Mouse (Mus musculus): ENCODE measurements at regions not wholly inside any gene's neighbourhood (a gene's known extent, or its start where the extent isn't known, plus 50 kb on each side); places are given as distances from the start of the nearest gene placed in this dataset.
"Not testable (repeated sequence)": the region's sequence is repeated elsewhere in the genome, so short reads cannot be mapped to it uniquely, and the experiment has no call there.

DNA sequence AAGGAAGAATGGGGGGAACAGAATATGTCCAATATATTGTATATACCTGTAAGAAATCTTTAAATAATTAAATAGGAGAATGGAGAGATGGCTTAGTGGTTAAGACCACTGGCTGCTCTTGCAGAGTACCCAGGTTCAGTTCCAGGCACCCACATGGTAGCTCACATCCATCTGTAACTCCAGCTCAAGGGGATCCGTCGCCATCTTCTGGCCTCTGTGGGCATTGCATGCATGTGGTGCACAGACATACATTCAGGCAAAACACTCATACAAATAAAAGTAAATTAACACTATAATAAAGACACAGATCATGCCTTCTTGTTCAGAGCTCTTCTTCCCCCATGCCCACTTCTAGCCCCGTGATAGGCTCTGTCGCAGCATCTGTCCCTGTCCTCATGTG, 132.0 kb downstream of the Tomm20 start:
- no peak for ATAC-seq (replicated peaks; ENCODE audit: low read depth, poor library complexity, severe bottlenecking)

DNA sequence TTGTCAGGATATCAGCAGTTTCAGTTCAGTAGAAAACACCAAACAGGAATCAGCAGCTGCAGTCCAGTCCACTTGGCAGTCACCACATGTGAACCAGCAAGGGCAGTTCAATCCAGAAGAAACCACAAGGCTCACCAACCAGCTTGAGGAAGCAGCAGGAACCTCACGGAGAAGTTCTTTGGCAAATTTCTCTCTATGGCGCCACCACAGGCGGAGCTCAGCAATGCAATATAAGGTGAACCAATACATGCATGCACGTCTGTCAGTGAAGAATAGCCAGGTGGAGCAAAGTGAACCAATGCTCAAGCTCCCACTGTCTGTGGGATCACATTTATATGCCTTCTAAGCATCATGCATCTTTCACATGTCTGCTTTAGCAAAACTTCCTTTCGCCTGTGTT, 132.9 kb downstream of the Tomm20 start:
- no peak for ATAC-seq (replicated peaks; ENCODE audit: low read depth, poor library complexity, severe bottlenecking)

DNA sequence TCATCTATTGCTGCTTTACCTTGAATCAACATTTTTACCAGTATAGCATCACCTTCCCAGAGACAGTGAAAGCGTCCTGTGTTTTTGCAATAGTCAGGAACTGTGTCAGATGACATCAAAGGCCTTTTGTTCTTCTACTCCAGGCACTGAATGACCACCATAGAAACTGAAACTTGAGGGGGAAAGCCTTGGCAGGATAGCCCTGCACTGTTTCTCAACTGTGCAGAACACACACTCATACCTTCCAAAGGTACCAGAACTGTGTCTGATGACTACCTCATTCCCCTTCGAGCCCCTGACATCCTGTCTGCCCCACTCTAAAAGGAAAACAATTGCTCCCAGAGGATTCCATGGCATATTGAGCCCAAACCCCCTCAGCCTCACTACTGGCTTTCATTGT, 134.3 kb downstream of the Tomm20 start:
- not testable (repeated sequence) for ATAC-seq (replicated peaks; ENCODE audit: low read depth, poor library complexity, severe bottlenecking)

DNA sequence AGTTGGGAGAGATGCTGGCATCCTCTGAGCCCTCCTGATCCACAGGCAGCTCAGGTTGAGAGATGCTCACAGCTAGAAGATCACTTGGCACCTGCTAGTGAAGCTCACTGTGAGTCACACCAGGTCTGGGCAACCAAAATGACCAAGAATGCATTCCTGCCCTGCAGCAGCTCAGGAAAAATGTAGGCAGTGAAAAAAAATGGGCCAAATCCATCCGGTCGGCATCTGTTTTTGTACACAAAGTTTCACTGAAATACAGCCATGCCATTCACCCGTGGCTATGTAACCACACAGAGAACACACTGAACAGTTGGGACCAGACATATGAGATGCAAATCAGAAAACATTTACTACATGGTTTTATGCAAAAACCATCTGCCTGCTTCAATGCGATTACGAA, 135.1 kb downstream of the Tomm20 start:
- ATAC-seq (replicated peaks; ENCODE audit: low read depth, poor library complexity, severe bottlenecking): no peak

DNA sequence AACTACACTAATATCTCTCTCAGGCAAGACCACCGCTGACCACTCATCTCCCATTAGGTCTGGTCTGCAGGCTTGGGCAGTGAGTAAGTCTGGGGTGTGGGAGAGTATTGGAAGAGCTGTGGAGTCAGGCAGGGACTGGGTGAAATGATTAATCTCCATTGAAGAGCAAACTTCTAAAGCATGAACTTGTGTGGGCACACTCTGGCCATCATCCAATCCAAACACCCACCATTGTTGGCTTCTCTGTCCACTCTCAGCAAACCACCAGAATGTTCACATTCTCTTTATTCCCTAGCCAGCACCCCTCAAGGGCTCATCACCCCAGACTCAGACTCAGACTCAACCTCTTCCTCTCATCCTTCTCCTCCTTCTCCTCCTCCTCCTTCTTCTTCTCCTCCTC, 136.3 kb downstream of the Tomm20 start:
- no peak for ATAC-seq (replicated peaks; ENCODE audit: low read depth, poor library complexity, severe bottlenecking)

DNA sequence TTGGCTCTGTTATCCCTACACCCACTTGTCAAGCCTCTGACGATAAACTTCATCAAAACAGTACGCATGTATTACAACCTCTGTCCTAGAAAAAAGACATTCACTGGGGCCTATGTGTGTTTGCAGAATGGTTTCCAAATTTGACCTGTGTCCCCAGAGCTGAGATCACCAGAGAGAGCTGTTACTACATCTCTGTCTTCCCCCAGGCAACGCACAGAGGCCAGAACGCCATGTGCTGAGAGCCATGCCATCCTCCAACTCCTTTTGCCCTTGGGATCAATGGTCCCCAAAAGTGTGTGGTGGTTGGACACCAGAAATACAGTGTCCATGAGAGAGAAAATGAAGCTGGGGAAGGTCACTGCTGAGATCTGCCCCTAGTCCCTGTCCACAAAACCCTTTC, 137.1 kb downstream of the Tomm20 start:
- ATAC-seq (replicated peaks; ENCODE audit: low read depth, poor library complexity, severe bottlenecking): no peak

DNA sequence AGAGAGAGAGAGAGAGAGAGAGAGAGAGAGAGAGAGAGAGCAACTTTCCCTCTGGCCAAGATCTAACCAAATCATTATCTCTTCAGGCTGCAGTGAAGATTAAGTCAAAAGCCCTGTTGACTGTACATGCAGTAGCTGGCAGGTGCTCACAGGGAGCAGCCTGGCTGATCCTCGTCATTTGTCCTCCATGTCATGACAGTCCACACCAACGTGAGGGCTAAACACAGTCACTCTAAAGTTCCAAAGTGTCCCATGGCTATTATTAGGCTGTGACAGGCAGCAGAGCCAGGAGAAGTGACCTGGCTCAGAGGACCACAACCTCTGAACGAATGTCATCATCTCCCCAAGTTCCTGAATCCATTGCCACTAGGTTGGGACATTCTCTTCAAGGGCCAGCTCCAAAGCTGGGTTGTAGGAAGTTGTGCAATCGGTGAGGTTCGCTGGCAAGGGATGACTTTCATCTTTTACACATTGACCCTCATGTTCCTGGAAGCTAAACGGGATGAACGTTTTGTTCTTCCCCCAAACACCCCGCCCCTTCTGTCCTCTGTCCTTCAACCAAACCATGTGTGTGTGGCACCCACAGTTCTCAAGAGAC, 138.4 kb downstream of the Tomm20 start:
- peak; percentile 59 for ATAC-seq (replicated peaks; ENCODE audit: low read depth, poor library complexity, severe bottlenecking)

DNA sequence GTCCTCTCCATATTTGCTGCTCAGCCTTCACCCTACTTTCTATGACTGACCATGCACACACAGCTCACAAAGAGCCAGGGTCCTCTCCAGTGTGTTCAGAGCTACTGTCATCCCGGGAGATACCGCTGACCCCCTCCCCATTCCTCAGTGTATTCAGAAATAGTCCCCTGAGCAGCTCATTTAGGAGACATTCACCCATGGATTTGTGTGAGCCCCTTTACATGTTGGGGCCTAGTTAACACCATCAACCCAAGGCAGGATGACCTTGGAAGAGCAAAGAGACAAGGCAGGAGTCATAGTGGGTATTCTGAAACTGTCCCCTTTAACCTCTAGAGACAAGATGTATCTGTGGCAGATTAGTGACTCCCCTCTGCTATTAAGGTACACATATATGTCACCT, 139.1 kb downstream of the Tomm20 start:
- ATAC-seq (replicated peaks; ENCODE audit: low read depth, poor library complexity, severe bottlenecking): no peak

DNA sequence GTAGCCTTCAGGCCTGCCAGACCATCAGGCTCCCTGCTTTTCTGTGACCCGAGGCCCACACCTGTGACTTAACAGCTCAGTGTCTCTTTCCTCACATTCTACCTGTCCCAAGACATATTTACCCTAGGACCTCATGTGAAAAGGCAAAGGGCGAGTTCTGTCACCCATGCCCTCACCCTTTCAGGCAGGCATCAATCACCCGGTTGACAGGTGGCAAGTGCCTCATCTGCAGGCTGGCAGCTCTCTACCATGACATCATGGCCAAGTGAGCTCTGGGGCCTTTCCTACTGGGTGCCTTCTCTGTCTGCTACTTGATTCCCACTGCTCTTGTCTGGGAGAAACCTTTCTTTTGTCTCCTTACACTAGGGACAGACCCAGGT, 139.5 kb downstream of the Tomm20 start:
- no peak for ATAC-seq (replicated peaks; ENCODE audit: low read depth, poor library complexity, severe bottlenecking)

DNA sequence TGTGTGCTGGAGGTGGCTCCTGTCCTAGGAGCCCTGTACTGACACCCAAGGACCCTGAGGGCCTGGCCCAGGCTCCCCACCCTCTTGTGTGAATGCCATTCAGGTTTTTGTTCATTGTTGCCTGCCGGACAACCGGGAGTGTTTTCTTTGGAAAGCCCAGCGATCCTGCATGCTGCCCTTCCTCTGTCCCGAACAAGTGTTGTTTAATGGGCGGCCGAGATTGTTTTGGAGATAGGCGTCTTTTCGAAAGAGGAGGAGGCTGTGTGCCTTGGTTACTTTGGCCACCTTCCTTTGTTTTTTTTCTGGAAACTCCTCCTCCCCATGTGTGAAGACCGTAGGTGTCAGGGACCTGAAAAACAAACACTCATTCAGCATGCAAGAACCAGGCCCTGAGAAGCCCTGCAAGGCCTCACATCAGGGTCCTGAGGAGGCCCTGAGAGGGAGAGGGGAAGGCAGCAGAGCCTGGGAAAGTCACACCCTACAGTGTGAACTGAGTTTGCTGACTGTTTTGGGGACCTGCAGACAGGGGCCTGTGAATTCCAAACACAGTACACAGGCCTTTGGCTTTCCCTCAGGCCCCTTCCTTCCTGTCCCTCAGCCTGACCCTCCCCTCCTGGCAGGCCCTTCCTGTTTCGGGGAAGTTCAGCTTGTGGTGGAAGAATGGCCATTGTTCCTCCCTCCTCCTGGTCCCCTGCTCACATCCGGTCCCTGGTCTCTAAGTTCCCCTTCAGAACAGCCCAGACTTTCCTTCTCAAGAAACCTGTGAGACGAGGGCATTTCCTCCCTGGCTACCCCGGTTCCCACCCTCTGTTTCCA, 140.1 kb downstream of the Tomm20 start:
- ATAC-seq (replicated peaks; ENCODE audit: low read depth, poor library complexity, severe bottlenecking): peak; percentile 61

DNA sequence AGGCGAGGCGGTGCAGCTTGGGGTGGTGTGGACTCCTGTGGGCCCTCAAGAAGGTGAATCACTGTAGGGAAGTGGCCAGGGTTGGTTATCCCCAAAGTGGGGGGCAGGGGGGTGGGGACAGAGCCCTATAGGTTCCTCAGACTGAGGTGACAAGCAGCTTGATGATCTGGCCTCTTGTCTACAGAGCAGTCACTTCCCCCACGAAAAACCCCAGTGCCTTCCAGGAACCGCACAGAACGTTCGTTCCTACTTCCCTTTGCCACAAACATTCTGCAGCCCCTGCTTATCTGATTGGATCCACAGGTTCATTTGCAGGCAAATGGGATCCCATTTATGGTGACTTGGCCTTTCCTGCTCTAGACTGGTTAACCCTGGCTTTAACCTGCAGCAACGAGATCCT, 141.5 kb downstream of the Tomm20 start:
- peak; percentile 59 for ATAC-seq (replicated peaks; ENCODE audit: low read depth, poor library complexity, severe bottlenecking)

DNA sequence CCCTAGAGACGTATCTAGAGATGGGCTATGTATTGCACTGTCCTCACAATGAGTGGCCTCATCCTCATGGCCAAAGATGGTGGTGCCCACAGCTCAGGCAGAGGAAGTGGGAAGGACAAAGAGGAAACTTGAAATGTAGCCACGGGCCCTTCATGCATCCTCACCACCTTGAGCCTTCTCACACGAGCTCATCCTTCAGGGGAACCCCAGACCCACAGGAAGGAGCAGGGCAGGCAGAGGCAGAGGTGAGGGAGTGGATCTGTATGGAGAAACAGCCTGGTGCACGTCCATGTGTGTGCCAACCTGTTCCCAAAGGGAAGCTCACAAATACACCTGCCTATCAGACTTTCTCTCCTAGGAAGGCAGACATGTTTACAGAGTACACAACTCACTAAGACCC, 143.0 kb downstream of the Tomm20 start:
- no peak for ATAC-seq (replicated peaks; ENCODE audit: low read depth, poor library complexity, severe bottlenecking)

DNA sequence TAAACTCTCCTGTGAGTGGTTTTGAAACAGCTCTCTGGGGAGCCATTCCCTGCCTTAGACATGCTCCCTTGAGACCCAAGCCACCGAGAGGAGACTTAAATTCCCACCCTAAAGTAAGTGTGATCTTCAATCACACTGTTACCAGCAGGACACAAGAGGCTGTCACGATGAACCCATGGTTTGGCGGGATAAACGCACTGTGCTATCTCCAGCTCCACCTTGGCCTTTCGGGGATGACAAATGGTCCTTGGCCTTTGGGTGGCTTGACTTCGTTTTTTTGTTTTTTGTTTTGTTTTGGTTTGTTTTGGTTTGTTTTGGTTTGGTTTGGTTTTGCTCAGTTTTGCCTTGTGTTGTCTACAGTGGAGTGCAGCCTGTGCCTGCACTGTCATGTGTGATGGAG, 144.7 kb downstream of the Tomm20 start:
- ATAC-seq (replicated peaks; ENCODE audit: low read depth, poor library complexity, severe bottlenecking): no peak

DNA sequence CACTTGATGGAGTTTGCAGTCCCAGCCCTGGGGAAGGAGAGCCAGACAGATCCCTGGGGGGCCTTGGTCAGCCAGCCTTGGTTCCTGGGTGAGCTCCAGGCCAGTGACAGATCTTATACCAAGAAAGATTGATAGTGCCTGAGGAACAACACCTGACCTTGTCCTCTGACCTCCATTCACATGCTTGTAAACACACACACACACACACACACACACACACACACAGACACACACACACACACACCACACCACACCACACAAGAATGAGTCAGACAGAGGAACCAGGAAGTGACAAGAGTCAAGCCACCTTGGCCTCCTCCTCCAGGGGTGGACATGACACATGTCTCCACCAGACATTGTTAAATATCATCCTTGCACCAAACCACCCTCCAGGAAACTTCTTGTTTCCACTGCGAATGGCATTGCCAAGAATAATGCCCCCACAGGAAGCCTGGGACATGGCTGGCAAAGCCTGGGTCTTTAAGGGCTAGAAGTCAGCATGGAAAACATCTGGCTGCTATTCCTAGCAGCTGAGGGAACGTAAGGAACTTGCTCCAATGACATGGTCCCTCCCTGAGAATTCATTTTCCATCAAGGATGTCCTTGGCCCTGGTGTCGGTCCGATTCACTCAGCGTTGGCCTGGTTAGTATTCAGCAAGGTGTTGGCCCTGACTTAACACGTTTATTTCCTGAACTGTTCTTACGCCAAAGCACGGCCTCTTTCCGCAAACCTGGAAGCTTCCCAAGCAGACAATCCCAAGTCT, 147.9 kb downstream of the Tomm20 start:
- ATAC-seq (replicated peaks; ENCODE audit: low read depth, poor library complexity, severe bottlenecking): peak; percentile 62

DNA sequence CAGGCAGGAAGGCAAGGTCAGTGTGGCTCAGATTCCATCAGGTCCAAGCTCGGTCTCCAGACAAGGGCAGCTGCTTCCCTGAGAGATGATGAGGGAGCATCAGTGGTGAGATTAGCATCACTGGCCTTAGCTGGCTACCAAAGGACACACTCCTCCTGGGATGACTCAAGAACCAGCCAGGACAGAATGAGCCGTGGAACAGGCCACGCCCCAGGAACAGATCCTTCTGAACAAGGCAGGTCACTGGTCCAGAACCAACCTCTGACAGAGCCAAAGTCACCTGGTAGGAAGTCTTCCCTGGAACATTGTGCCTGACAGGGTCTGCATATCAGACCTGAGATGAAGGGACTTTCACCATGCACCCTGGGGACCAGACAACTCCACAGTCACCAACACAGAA, 152.0 kb downstream of the Tomm20 start:
- ATAC-seq (replicated peaks; ENCODE audit: low read depth, poor library complexity, severe bottlenecking): 0 out of 2 replicates have a peak, but pooled peaks have one; percentile 7

DNA sequence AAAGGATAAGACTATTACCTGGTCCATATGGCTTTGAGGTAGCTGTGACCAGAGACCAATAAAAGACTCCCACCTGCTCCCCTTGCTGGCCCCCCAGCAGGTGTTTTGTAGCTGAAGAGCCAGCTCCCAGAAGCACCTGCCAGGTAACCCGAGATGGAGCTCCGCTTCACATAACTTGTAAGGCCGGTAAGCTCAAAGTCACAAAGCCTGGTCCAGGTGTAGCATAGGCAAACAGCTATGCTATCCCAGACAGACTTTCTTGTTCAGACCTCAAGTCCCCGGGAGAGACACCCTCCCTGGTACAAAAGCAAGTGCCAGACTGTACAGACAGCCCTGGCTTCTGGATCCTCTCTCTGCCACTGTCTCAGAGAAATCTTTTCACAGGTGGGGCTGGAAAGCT, 154.6 kb downstream of the Tomm20 start:
- no peak for ATAC-seq (replicated peaks; ENCODE audit: low read depth, poor library complexity, severe bottlenecking)

DNA sequence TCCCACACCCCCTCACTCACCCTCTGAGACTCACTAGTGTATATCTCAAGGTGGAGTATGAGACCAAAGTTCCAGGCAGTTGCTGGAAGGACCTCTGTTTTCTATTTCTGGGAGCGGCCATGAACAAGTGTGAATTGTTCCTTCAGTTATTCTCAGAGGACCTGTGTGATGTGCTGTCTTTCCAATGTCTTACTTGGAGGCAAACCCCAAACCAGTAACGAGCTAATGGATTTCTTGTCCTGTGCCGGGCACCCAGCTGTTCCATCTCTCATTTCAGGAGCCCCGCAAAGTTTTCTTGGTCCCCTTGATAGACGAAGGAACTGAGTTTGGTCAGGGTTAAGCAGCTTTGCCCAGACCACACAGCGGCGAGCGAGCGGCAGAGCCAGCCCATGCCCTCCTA, 155.4 kb downstream of the Tomm20 start:
- no peak for ATAC-seq (replicated peaks; ENCODE audit: low read depth, poor library complexity, severe bottlenecking)

DNA sequence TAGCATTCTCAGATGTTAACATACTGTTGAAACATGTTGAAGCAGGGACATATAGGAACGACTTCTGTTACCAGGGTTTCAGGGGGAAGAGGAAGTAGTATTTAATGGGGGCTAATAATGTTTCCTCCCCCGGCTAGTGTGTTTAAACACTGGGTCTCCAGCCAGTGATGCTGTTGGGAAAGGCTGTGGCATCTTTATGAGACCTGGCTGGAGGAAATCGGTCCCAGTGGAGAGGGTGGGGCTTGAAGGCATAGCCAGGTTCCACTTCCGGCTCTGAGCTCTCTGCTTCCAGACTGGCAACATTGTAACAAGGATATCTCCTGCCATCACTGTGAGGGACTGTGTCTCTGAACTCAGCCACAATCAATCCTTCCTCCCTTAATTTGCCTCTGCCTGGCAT, 156.6 kb downstream of the Tomm20 start:
- peak; percentile 31; the same call in 1 of the 2 replicates for ATAC-seq (replicated peaks; ENCODE audit: low read depth, poor library complexity, severe bottlenecking)

DNA sequence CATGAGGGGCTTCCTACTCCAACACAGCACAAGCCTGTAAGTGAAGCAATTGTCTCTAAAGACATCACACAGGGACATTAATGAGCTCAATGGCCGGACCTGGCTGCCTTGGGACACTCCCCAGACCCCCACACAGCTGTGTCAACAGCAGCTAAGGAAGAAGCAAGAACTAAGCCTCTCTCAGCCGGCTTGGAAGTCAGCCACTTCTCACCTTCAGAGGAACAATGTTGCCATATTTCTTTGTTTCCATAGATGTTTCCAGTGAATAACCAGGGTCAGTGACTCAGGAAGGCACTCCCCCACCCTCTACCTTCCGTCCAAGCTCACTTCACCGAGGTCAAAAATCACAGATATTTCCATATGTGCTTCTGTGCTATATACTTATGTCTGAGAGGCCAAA, 157.0 kb downstream of the Tomm20 start:
- ATAC-seq (replicated peaks; ENCODE audit: low read depth, poor library complexity, severe bottlenecking): no peak

DNA sequence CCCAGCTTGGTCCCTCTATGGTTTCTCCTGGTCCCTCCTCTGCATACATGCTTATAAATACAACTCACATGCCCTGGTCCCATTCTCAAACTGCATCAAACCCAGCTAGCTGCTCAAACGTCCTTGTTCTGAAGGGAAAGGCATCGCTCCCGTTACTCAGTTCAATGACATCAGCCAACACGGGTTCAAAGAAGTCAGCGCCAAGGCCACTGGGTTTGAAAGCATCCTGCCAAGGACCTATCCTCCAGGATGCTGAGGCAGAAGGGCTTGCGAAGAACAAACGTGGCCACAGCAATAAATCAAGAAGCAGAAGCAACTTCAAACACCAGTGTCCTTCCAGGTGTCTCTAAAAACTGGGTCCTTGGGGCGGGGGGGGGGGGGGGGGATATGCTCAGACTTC, 158.2 kb downstream of the Tomm20 start:
- no peak for ATAC-seq (replicated peaks; ENCODE audit: low read depth, poor library complexity, severe bottlenecking)

DNA sequence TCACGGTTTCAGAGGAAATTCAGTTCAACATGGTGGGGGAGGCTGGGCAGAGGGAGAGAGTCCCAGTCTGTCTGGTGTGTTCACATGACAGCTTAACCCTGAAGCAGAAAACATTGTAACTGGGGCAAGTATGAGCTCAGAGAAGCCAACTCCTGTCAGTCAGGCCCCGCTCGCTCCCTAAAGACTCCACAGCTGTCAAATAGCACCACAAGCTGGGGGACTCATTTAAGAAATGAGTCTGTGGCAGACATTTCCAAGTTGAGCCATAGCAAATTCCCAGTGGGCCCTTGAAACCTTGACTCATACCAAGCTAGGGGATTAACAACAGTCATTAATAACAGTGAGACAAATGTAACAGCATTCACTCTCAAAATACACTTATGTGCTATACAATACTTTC, 160.4 kb downstream of the Tomm20 start:
- no peak for ATAC-seq (replicated peaks; ENCODE audit: low read depth, poor library complexity, severe bottlenecking)
